Mouse (Mus musculus) ES-E14 (cell line): ENCODE measurements around the gene Eef2.

Source experiments
- CHD2 ChIP-seq: IDR thresholded peaks from 2 replicates; pipeline ENCODE4 v1.6.1; 2014; ENCODE audit warnings: mild to moderate bottlenecking, low read depth, low read length, inconsistent platforms
- ZNF384 ChIP-seq: IDR thresholded peaks from 2 replicates; pipeline ENCODE4 v1.6.1; 2012; ENCODE audit warnings: low read depth, low read length, inconsistent platforms

GRCm38 (mm10) chr10:81216260-81216659 lies 39.8 kb downstream of the Eef2 start:
- TF ChIP-seq CHD2, result no peak
- no peak for TF ChIP-seq ZNF384
